Mouse (Mus musculus): ENCODE measurements at regions not wholly inside any gene's neighbourhood (a gene's known extent, or its start where the extent isn't known, plus 50 kb on each side); places are given as distances from the start of the nearest gene placed in this dataset.
A peak's percentile ranks its signal among the peaks of the same experiment; 100 is the strongest.

GRCm38 (mm10) chr2:95142151-95142550 lies 704.2 kb upstream of the Api5 start:
- Histone ChIP-seq H3K4me2 (no peak overlapping the region), H3K9me3 (replicated peaks) (no peaks in the 10 kb centered on the region), H3K27ac (replicated peaks) (no peak overlapping the region), H3K4me1 (no peaks in the 10 kb centered on the region), H3K36me3 (no peaks in the 10 kb centered on the region), H3K27me3 (replicated peaks) (no peaks in the 10 kb centered on the region), H3K4me3 (replicated peaks) (no peak overlapping the region), H3K9ac (replicated peaks) (no peak overlapping the region)
- 10% methylated on average over 3 of the region's 3 CpGs for WGBS
- peak; percentile 68 for ATAC-seq (ENCODE audit: low FRiP score)

- Histone ChIP-seq H3K27me3 (replicated peaks) (no peaks in the 10 kb centered on the region), H3K9ac (replicated peaks) (no peak overlapping the region), H3K4me2 (no peak overlapping the region), H3K36me3 (no peaks in the 10 kb centered on the region), H3K4me1 (no peaks in the 10 kb centered on the region), H3K27ac (replicated peaks) (no peak overlapping the region), H3K4me3 (replicated peaks) (no peak overlapping the region), H3K9me3 (replicated peaks) (no peaks in the 10 kb centered on the region)
- WGBS = 42% methylated on average over 1 of the region's 1 CpGs
- ATAC-seq (ENCODE audit: low FRiP score) = no peak
These were observed 702.2 kb upstream of the Api5 start for GRCm38 (mm10) chr2:95140116-95140515.

GRCm38 (mm10) chr2:95136636-95137035 lies 698.7 kb upstream of the Api5 start:
- Histone ChIP-seq H3K4me3 (replicated peaks) (no peak overlapping the region), H3K4me1 (no peaks in the 10 kb centered on the region), H3K27me3 (replicated peaks) (no peaks in the 10 kb centered on the region), H3K27ac (replicated peaks) (no peak overlapping the region), H3K9ac (replicated peaks) (no peak overlapping the region), H3K9me3 (replicated peaks) (no peaks in the 10 kb centered on the region), H3K4me2 (no peak overlapping the region), H3K36me3 (no peaks in the 10 kb centered on the region)
- ATAC-seq (ENCODE audit: low FRiP score) = no peak
- 65% methylated on average over 6 of the region's 6 CpGs for WGBS

- Histone ChIP-seq H3K4me3 (replicated peaks) (no peak overlapping the region), H3K4me1 (no peaks in the 10 kb centered on the region), H3K36me3 (no peaks in the 10 kb centered on the region), H3K9me3 (replicated peaks) (no peaks in the 10 kb centered on the region), H3K27ac (replicated peaks) (no peak overlapping the region), H3K9ac (replicated peaks) (no peak overlapping the region), H3K4me2 (no peak overlapping the region), H3K27me3 (replicated peaks) (no peaks in the 10 kb centered on the region)
- WGBS = 47% methylated on average over 2 of the region's 2 CpGs
- ATAC-seq (ENCODE audit: low FRiP score) = no peak
These were observed 693.2 kb upstream of the Api5 start for GRCm38 (mm10) chr2:95131181-95131580.

GRCm38 (mm10) chr2:95128721-95129120 lies 690.8 kb upstream of the Api5 start:
- Histone ChIP-seq H3K4me2 (no peak overlapping the region), H3K9ac (replicated peaks) (no peak overlapping the region), H3K27ac (replicated peaks) (no peak overlapping the region), H3K4me1 (no peaks in the 10 kb centered on the region), H3K9me3 (replicated peaks) (no peaks in the 10 kb centered on the region), H3K4me3 (replicated peaks) (no peak overlapping the region), H3K36me3 (no peaks in the 10 kb centered on the region), H3K27me3 (replicated peaks) (no peaks in the 10 kb centered on the region)
- ATAC-seq (ENCODE audit: low FRiP score) = no peak
- WGBS = 50% methylated on average over 1 of the region's 1 CpGs

- Histone ChIP-seq H3K27ac (replicated peaks) (no peak overlapping the region), H3K4me3 (replicated peaks) (no peak overlapping the region), H3K27me3 (replicated peaks) (no peaks in the 10 kb centered on the region), H3K9ac (replicated peaks) (no peak overlapping the region), H3K4me2 (no peak overlapping the region), H3K9me3 (replicated peaks) (no peaks in the 10 kb centered on the region), H3K36me3 (no peaks in the 10 kb centered on the region), H3K4me1 (no peaks in the 10 kb centered on the region)
- no peak for ATAC-seq (ENCODE audit: low FRiP score)
These were observed 681.6 kb upstream of the Api5 start for GRCm38 (mm10) chr2:95119544-95119943.

- 74% methylated on average over 5 of the region's 5 CpGs for WGBS
These were observed 659.1 kb upstream of the Api5 start for GRCm38 (mm10) chr2:95097055-95097454.

GRCm38 (mm10) chr2:95054636-95055035 lies 616.7 kb upstream of the Api5 start:
- H3K27ac ChIP-seq (replicated peaks) = no peak overlapping the region
- 9% methylated on average over 1 of the region's 1 CpGs for WGBS
- H3K9ac ChIP-seq (replicated peaks) = no peak overlapping the region
- no peaks in the 10 kb centered on the region for H3K27me3 ChIP-seq (replicated peaks)
- no peaks in the 10 kb centered on the region for H3K9me3 ChIP-seq (replicated peaks)
- H3K36me3 ChIP-seq = no peaks in the 10 kb centered on the region
- H3K4me2 ChIP-seq = no peak overlapping the region
- H3K4me1 ChIP-seq = peaks cover 4% of the 10 kb centered on the region; the same call in 1 of the 2 replicates
- no peak for ATAC-seq (ENCODE audit: low FRiP score)
- no peak overlapping the region for H3K4me3 ChIP-seq (replicated peaks)

More at GRCm38 (mm10) chr2:95097055-95097454, 659.1 kb upstream of the Api5 start:
- H3K9ac ChIP-seq (replicated peaks) = no peak overlapping the region
- H3K36me3 ChIP-seq = no peaks in the 10 kb centered on the region
- H3K4me1 ChIP-seq = no peaks in the 10 kb centered on the region
- no peak for ATAC-seq (ENCODE audit: low FRiP score)
- H3K27ac ChIP-seq (replicated peaks) = no peak overlapping the region
- no peak overlapping the region for H3K4me3 ChIP-seq (replicated peaks)
- no peaks in the 10 kb centered on the region for H3K9me3 ChIP-seq (replicated peaks)
- H3K4me2 ChIP-seq = no peak overlapping the region
- H3K27me3 ChIP-seq (replicated peaks) = no peaks in the 10 kb centered on the region

GRCm38 (mm10) chr2:95053866-95054265 lies 615.9 kb upstream of the Api5 start:
- Histone ChIP-seq H3K9me3 (replicated peaks) (no peaks in the 10 kb centered on the region), H3K4me3 (replicated peaks) (no peak overlapping the region), H3K4me2 (no peak overlapping the region), H3K27me3 (replicated peaks) (no peaks in the 10 kb centered on the region), H3K9ac (replicated peaks) (no peak overlapping the region), H3K27ac (replicated peaks) (no peak overlapping the region), H3K4me1 (peaks cover 4% of the 10 kb centered on the region; the same call in 1 of the 2 replicates), H3K36me3 (no peaks in the 10 kb centered on the region)
- ATAC-seq (ENCODE audit: low FRiP score) = peak; percentile 73; the same call in 1 of the 2 replicates
- WGBS = 66% methylated on average over 3 of the region's 3 CpGs

Data from neural tube, embryonic 15.5 days (tissue).